Mouse (Mus musculus): ENCODE measurements around the gene Epha2. TPM values are rescaled to one million over a fixed set of nuclear protein-coding genes. Genes with fewer than 3 reads are reported as not detected.
A peak's percentile ranks its signal among the peaks of the same experiment; 100 is the strongest.

The Epha2 gene
- polyA plus RNA-seq, 1 experiment from 2014 or later, result 3.3 TPM

DNA sequence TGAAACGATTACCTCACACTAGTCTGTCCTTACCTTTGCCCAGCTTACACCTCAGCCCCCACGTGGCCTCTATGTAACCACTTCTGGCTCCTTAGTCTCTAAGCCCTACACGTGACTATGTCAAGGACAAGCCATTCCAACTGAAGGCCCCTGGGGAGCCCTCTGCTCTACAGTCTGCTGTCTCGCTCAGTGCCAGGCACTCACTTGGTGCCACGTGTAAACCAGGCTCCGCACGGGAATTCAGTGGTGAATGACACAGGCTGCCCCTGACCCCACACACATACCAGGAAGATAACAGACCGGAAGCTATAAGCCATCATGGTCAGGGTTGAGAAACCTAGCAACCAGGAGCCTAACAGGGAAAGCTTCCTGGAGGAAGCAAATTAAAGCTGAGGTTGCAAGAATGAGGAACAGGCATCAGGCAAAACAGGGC is 46.3 kb downstream of the Epha2 start:
- Histone ChIP-seq H3K27me3 (ENCODE audit: insufficient read depth, poor library complexity, severe bottlenecking) (no peaks in the 10 kb centered on the region), H3K36me3 (no peaks in the 10 kb centered on the region), H3K27ac (peak overlapping the region; percentile 40; the same call in 1 of the 2 replicates), H3K9me3 (0 out of 2 replicates have a peak, but pooled peaks cover 3% of the 10 kb centered on the region), H3K4me3 (no peak overlapping the region), H3K4me1 (replicated peaks) (peaks cover 38% of the 10 kb centered on the region)
- WGBS, result 75% methylated on average over 8 of the region's 8 CpGs
- no peak for DNase-seq (ENCODE audit: low spot score)

DNA sequence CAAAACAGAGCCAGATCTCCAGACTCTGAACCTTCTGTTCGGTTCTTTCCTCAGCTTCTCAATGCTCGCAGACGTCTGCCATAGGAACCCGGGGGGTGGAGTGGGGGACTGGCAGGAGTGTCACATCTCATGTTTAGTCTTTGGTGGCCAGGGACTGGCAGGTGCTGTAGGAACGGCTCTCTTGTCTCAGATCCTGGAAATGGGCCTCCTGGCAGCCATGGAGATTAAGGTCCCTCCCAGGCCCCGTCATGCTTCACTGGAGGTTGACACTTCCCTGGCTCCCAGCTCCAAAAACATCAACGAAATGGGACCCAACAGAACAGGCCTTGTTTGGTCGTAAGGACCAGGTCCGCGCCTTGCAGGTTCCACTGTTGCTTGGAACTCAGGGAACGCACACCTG is 47.6 kb downstream of the Epha2 start:
- Histone ChIP-seq H3K36me3 (no peaks in the 10 kb centered on the region), H3K4me1 (replicated peaks) (peaks cover 36% of the 10 kb centered on the region), H3K27ac (0 out of 2 replicates have a peak overlapping the region, but pooled peaks have one; percentile 8), H3K27me3 (ENCODE audit: insufficient read depth, poor library complexity, severe bottlenecking) (no peaks in the 10 kb centered on the region), H3K9me3 (0 out of 2 replicates have a peak, but pooled peaks cover 3% of the 10 kb centered on the region), H3K4me3 (no peak overlapping the region)
- no peak for DNase-seq (ENCODE audit: low spot score)
- 70% methylated on average over 11 of the region's 11 CpGs for WGBS

DNA sequence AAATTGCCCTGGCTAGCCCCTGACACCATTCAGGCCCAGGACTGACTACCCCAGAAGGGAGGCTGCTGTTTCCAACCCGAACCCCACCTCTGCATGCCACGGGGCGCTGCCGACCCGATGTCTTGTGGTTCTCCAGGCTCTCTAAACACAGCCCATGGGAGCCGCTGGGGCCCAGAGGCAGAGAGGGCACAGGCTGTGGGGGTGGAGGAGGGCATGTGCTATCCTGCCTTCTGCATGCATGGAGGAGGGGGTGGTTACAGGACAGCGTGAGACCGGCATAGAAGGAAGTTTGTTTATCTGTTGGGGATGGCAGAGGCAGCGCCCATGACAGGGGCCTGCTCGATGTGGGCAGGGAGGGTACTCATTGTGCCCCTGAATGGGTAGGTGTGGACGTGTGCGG is 49.0 kb downstream of the Epha2 start:
- H3K4me1 ChIP-seq (replicated peaks), result peaks cover 40% of the 10 kb centered on the region
- 0 out of 2 replicates have a peak, but pooled peaks cover 3% of the 10 kb centered on the region for H3K9me3 ChIP-seq
- no peaks in the 10 kb centered on the region for H3K27me3 ChIP-seq (ENCODE audit: insufficient read depth, poor library complexity, severe bottlenecking)
- no peak for DNase-seq (ENCODE audit: low spot score)
- WGBS, result 84% methylated on average over 12 of the region's 12 CpGs
- H3K4me3 ChIP-seq, result no peak overlapping the region
- no peak overlapping the region for H3K27ac ChIP-seq
- H3K36me3 ChIP-seq, result no peaks in the 10 kb centered on the region

DNA sequence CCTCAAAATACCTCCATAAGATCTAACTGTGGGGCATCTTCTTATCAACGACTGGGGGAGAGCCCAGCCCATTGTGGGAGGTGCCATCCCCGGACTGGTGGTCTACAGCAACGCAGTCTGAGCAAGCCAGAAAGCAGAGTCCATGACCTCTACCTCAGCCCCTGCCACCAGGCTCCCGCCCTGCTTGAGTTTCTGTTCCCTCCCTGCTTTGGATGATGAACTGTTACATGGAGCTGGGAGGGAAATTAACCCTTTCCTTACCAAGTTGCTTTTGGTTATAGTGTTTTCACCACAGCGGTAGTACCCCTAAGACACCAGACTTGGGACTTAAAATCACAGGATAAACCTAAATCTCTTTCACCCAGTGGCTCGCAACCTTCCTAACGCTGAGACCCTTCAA is 50.9 kb downstream of the Epha2 start:
- H3K27ac ChIP-seq, result no peak overlapping the region
- peaks cover 40% of the 10 kb centered on the region for H3K4me1 ChIP-seq (replicated peaks)
- no peak for DNase-seq (ENCODE audit: low spot score)
- WGBS, result 60% methylated on average over 7 of the region's 7 CpGs
- no peaks in the 10 kb centered on the region for H3K9me3 ChIP-seq
- H3K27me3 ChIP-seq (ENCODE audit: insufficient read depth, poor library complexity, severe bottlenecking), result no peaks in the 10 kb centered on the region
- H3K4me3 ChIP-seq, result no peak overlapping the region
- H3K36me3 ChIP-seq, result no peaks in the 10 kb centered on the region

DNA sequence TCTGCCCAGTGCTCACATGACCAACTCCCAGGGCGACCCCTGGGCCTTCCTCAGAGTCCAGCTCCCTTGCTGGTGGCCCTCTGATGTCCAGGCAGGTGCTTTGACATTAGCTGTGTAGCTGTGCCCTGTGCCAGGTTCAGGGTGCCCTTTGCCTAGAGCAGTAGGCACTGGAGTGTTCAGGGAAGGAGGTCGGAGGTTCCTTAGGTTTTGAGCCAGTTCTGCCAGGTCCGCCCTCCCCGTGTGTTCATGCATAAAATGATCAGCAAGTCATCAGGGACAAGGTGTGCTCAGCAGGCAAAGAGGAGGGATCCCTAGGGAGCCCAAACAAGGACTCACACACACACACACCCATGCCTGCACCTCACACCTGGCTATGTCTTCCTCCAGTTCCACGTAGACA is 51.9 kb downstream of the Epha2 start:
- Histone ChIP-seq H3K27me3 (ENCODE audit: insufficient read depth, poor library complexity, severe bottlenecking) (no peaks in the 10 kb centered on the region), H3K9me3 (no peaks in the 10 kb centered on the region), H3K27ac (no peak overlapping the region), H3K4me3 (no peak overlapping the region), H3K4me1 (replicated peaks) (peaks cover 33% of the 10 kb centered on the region), H3K36me3 (no peaks in the 10 kb centered on the region)
- no peak for DNase-seq (ENCODE audit: low spot score)
- WGBS, result 77% methylated on average over 5 of the region's 5 CpGs

DNA sequence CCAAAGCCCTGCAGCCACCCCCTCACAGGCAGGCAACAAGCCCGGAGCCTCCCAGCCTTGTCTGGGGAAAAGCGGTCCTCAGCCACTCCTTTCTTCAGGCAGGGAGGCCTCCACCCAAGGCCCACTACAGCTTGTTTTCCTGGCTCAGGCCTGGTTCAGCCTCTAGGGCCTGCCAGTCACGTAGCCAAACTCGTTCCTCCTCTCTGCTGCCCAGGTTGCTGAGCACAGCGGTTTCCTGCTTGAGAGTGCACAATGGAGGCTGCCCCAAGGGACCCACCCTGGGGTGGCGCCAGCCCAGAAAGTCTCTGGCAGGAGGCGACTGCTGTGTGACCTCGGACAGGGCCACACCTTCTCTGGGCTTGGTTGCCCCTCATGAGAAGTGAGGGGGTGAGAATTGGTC is 52.8 kb downstream of the Epha2 start:
- Histone ChIP-seq H3K36me3 (no peaks in the 10 kb centered on the region), H3K27ac (peak overlapping the region; percentile 17; the same call in 1 of the 2 replicates), H3K27me3 (ENCODE audit: insufficient read depth, poor library complexity, severe bottlenecking) (no peaks in the 10 kb centered on the region), H3K9me3 (no peaks in the 10 kb centered on the region), H3K4me3 (no peak overlapping the region), H3K4me1 (replicated peaks) (peaks cover 26% of the 10 kb centered on the region)
- WGBS, result 75% methylated on average over 8 of the region's 8 CpGs
- no peak for DNase-seq (ENCODE audit: low spot score)

DNA sequence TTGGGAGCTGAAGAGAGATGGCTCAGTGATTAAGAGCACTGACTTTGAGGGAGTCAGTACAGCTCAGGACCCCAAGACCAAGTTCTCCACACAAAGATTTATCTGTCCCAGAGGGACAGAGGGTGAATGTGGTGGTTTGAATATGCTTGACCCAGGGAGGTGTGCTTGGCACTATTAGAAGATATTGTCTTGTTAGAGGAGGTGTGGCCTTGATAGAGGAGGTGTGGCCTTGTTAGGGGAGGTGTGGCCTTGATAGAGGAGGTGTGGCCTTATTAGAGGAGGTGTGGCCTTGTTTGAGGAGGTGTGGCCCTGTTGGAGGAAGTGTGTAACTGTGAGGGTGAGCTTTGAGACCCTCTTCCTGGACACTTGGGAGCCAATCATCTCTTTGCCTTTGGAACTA is 56.8 kb downstream of the Epha2 start:
- H3K9me3 ChIP-seq, result no peaks in the 10 kb centered on the region
- no peak for DNase-seq (ENCODE audit: low spot score)
- H3K27ac ChIP-seq, result no peak overlapping the region
- no peak overlapping the region for H3K4me3 ChIP-seq
- H3K27me3 ChIP-seq (ENCODE audit: insufficient read depth, poor library complexity, severe bottlenecking), result peaks cover 19% of the 10 kb centered on the region
- H3K36me3 ChIP-seq, result no peaks in the 10 kb centered on the region
- H3K4me1 ChIP-seq (replicated peaks), result peaks cover 32% of the 10 kb centered on the region

DNA sequence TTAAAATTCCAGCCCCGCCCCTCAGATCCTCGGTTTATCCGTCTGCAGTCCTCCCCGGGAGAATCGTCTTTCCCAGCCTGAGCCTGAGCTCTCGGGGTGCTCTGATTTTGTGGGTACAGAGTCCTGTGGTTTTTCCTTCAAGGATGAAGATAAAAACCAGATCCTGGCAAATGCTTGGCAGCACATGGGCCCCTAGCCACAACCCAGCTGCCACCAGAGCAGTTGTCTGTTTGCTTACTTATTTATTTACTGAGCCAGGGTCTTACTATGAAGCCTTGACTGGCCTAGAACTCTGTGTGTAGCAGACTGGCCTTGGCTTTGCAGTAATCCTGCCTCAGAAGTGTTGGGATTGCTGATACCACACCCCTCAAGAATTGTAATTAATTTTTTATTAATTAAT is 58.2 kb downstream of the Epha2 start:
- peaks cover 35% of the 10 kb centered on the region for H3K4me1 ChIP-seq (replicated peaks)

DNA sequence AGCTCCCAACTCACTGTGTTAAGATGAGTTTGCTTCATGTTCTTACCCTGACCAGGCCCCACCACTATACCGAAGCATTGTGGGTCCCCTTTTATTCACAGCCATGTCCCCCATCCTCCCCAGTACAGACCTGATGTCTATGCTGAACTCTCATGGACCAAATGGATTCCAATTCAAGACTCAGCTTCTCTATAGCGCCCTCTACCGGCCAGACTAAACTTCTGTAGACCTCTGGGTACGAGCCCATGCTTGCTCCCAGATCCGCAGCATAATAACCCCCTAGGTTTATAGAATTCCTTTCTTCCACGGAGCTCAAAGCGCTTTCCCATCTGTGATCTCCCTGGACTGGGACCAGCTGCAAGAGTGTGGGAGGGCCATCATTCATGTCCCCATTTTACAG is 59.8 kb downstream of the Epha2 start:
- Histone ChIP-seq H3K27me3 (ENCODE audit: insufficient read depth, poor library complexity, severe bottlenecking) (peaks cover 47% of the 10 kb centered on the region), H3K4me3 (no peak overlapping the region), H3K27ac (no peak overlapping the region), H3K9me3 (no peaks in the 10 kb centered on the region), H3K4me1 (replicated peaks) (peaks cover 45% of the 10 kb centered on the region), H3K36me3 (no peaks in the 10 kb centered on the region)
- peak; percentile 54 for DNase-seq (ENCODE audit: low spot score)
- 27% methylated on average over 7 of the region's 7 CpGs for WGBS

More for the DNA sequence above, 58.2 kb downstream of the Epha2 start:
- H3K27ac ChIP-seq, result no peak overlapping the region
- peaks cover 31% of the 10 kb centered on the region for H3K27me3 ChIP-seq (ENCODE audit: insufficient read depth, poor library complexity, severe bottlenecking)
- no peak for DNase-seq (ENCODE audit: low spot score)
- no peaks in the 10 kb centered on the region for H3K36me3 ChIP-seq
- H3K4me3 ChIP-seq, result no peak overlapping the region
- 89% methylated on average over 6 of the region's 6 CpGs for WGBS
- H3K9me3 ChIP-seq, result no peaks in the 10 kb centered on the region

DNA sequence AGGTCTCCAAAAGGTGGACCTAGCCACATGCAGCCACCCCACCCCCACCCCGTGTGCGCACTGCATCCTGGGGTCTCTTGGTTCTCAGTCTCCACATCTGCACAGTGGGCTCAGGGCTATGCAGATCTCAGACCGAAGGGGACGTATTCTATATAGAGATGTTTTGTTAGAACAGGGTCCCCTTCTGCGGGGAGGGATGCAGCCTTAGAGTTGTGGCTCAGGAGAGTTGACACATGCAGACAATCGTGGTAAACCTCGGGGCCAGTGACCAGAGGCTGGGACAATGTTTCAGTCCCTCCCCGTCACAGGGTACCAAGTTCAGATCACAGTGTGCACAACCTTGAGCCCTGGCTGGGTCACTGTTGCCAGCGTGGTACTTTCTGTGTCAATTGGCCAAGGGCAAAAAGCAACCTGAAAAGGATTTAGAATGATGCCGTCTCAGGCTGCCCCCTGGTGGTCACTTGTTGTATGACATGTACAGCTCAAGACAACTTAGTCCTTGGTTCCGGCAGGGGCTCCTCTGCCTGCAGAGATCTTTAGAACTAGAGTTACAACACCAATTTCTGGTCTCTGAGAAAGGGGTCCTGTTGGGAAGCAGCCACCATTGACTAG is 62.0 kb downstream of the Epha2 start:
- Histone ChIP-seq H3K27ac (no peak overlapping the region), H3K9me3 (no peaks in the 10 kb centered on the region), H3K4me1 (replicated peaks) (peaks cover 54% of the 10 kb centered on the region), H3K4me3 (no peak overlapping the region), H3K27me3 (ENCODE audit: insufficient read depth, poor library complexity, severe bottlenecking) (peaks cover 69% of the 10 kb centered on the region), H3K36me3 (no peaks in the 10 kb centered on the region)
- WGBS, result 31% methylated on average over 11 of the region's 11 CpGs
- peak; percentile 90 for DNase-seq (ENCODE audit: low spot score)

DNA sequence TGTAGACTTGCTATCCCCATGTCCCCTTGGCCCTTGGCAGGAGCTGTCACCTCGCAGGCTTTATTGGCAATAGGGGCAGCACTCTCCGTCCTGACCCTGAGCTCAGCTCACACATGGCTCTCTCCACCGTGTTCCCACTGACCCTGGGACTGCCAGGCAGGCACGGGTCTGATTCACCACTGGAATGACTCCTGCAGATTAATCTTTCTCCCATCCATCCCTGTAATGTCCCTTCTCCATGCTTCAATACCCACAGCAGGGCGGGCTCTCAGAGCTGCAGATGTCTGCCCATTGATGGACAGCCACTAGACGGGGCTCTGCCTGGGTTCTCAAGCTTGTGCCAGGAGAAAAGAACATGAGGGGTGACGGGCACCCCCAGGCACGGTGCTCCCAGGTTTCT is 64.1 kb downstream of the Epha2 start:
- no peak overlapping the region for H3K4me3 ChIP-seq
- peaks cover 90% of the 10 kb centered on the region for H3K27me3 ChIP-seq (ENCODE audit: insufficient read depth, poor library complexity, severe bottlenecking)
- DNase-seq (ENCODE audit: low spot score), result no peak
- H3K4me1 ChIP-seq (replicated peaks), result peaks cover 50% of the 10 kb centered on the region
- H3K9me3 ChIP-seq, result no peaks in the 10 kb centered on the region
- no peaks in the 10 kb centered on the region for H3K36me3 ChIP-seq
- H3K27ac ChIP-seq, result no peak overlapping the region
- 63% methylated on average over 8 of the region's 8 CpGs for WGBS

DNA sequence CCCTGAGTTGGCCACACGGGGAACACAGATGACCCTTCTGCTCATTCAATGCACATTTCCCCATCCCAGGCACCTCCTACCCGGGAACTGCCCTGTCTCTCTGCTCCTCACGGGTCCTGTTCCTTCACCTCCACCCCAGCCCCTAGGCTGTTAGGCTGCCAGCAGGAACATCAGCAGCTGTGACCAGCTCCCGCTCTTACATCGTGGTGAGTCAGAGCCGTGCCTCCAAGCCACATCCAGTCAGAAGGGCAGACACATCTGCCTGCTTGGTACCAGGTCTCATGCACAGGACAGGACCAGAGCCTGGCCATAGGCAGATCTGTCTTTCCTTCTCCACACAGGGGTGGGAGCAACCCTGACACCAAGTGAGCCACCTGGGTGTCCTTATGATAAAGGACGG is 64.8 kb downstream of the Epha2 start:
- DNase-seq (ENCODE audit: low spot score), result no peak
- Histone ChIP-seq H3K27me3 (ENCODE audit: insufficient read depth, poor library complexity, severe bottlenecking) (peaks cover 97% of the 10 kb centered on the region), H3K4me1 (replicated peaks) (peaks cover 48% of the 10 kb centered on the region), H3K9me3 (no peaks in the 10 kb centered on the region), H3K4me3 (no peak overlapping the region), H3K27ac (no peak overlapping the region), H3K36me3 (no peaks in the 10 kb centered on the region)
- 58% methylated on average over 7 of the region's 7 CpGs for WGBS

DNA sequence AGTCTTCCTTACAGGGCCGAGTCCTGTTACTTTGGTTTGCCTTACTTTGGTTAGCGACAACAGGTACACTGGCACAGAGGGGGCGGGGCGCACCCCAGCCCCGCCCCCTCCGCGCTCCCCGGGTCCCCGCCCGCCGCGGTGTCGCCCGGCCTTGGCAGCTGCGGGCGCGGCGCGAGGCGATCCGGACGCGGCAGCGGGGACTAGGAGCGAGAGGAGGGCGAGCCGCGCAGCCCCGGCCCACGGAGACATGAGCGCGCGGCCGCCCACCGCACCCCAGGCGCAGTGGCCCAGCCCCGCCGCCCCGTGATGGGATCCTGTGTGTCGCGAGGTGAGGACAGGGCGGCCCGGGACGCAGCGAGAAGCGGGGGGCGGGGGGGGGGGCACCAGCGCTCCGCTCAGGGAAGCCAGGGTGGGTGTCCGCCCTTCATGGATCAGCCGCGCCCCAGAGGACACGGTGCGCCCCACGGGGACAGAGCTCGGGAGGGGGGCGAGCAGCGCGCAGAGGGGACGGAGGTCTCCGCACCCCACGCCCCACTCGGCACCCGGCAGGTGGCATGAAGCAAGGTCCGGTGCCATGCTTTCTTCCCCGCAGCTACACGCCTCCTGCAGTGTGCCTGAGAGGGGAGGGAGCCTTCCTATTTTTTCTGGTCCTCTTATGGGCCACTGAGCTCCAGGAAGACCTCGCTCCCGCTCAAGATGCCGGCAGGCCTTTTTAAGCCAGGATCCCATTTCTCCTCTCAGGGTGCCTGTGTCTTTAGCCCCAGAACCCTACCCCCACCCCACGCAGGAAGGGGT is 67.2 kb downstream of the Epha2 start, which contains the start of gene Fam131c:
Gene Fam131c (plus strand): TSS at position 224 of the 795 bp plus-strand sequence.
- Histone ChIP-seq H3K36me3 (no peaks in the 10 kb centered on the region), H3K4me1 (replicated peaks) (peaks cover 29% of the 10 kb centered on the region), H3K27ac (peak within 1 kb of the TSS; percentile 76), H3K27me3 (ENCODE audit: insufficient read depth, poor library complexity, severe bottlenecking) (peaks cover 80% of the 10 kb centered on the region), H3K9me3 (no peaks in the 10 kb centered on the region), H3K4me3 (peak within 1 kb of the TSS; percentile 71)
- under 1% methylated on average over 65 of the region's 71 CpGs for WGBS
- DNase-seq (ENCODE audit: low spot score), result no peak

Measured in hindbrain, embryonic 10.5 days (tissue).